Mouse (Mus musculus) CD4-positive, CD25-positive, alpha-beta regulatory T cell, adult 2 months (primary cell): ENCODE results near the gene Gpam.
A peak's percentile ranks its signal among the peaks of the same experiment; 100 is the strongest.

Experiments
- DNase-seq: peaks from one replicate; pipeline ENCODE4 v3.0.0-alpha.2; 2012; ENCODE audit warnings: low read depth, low spot score

Gene Gpam

GRCm38 (mm10) chr19:55061951-55062350 is 65.1 kb downstream of the Gpam start:
- DNase-seq, result peak; percentile 81

GRCm38 (mm10) chr19:55061447-55061901 is 65.6 kb downstream of the Gpam start:
- DNase-seq, result peak; percentile 24

- DNase-seq, result peak; percentile 77
Observed at GRCm38 (mm10) chr19:55060964-55061363, 66.1 kb downstream of the Gpam start.

GRCm38 (mm10) chr19:55057483-55057882 is 69.6 kb downstream of the Gpam start:
- DNase-seq, result no peak

GRCm38 (mm10) chr19:55055634-55056269 is 71.3 kb downstream of the Gpam start:
- no peak for DNase-seq

GRCm38 (mm10) chr19:55053163-55053562 is 73.9 kb downstream of the Gpam start:
- no peak for DNase-seq

- no peak for DNase-seq
Observed at GRCm38 (mm10) chr19:55037406-55037805, 89.6 kb downstream of the Gpam start.

- DNase-seq, result no peak
Observed at GRCm38 (mm10) chr19:55018872-55019271, 108.2 kb downstream of the Gpam start.
